Mouse (Mus musculus) small intestine, adult 2 months (tissue): Measurements from ENCODE around the gene Hoxa5. TPM values are rescaled to one million over a fixed set of nuclear protein-coding genes. Genes with fewer than 3 reads are reported as not detected.

Experiments
- H3K27ac ChIP-seq: fragments of 200-500 bp; 2 replicates; pipeline ENCODE4 v1.5.1; 2012; ENCODE audit warnings: low read depth, low read length, control low read depth, inconsistent platforms; ENCODE audit not compliant: insufficient read depth
- H3K27me3 ChIP-seq: fragments of 200-500 bp; 2 replicates; pipeline ENCODE4 v1.6.1; 2012; ENCODE audit warnings: mild to moderate bottlenecking, moderate library complexity, low read length, inconsistent platforms; ENCODE audit not compliant: control insufficient read depth, insufficient read depth
- H3K36me3 ChIP-seq: fragments of 200-500 bp; 2 replicates; pipeline ENCODE4 v1.6.1; 2012; ENCODE audit warnings: mild to moderate bottlenecking, low read length, control low read depth, inconsistent platforms; ENCODE audit not compliant: control insufficient read depth, insufficient read depth
- H3K4me1 ChIP-seq: fragments of 200-500 bp; 2 replicates; pipeline ENCODE4 v1.6.1; 2012; ENCODE audit warnings: low read length, inconsistent platforms, mixed read lengths; ENCODE audit not compliant: control insufficient read depth, insufficient read depth, insufficient read length
- H3K4me3 ChIP-seq: fragments of 200-500 bp; 2 replicates; pipeline ENCODE4 v1.5.1; 2012; ENCODE audit warnings: low read depth, mild to moderate bottlenecking, control low read depth, inconsistent platforms, low read length, moderate library complexity
- CTCF ChIP-seq: fragments of 200-500 bp; IDR thresholded peaks from 2 replicates; pipeline ENCODE4 v1.5.1; 2012; ENCODE audit warnings: low read depth, mild to moderate bottlenecking, control low read depth, inconsistent platforms, low read length, moderate library complexity, mixed read lengths; ENCODE audit not compliant: insufficient replicate concordance, insufficient read length; ENCODE audit errors: extremely low read depth
- POLR2A ChIP-seq: fragments of 200-500 bp; IDR thresholded peaks from 2 replicates; pipeline ENCODE4 v1.6.1; 2012; ENCODE audit warnings: low read depth, mild to moderate bottlenecking, control low read depth, inconsistent platforms, low read length, moderate library complexity
- WGBS: fragments of 180-500 bp; shearing (Covaris S2); methylation state at CpG from one replicate; pipeline ENCODE4 v1.1.7; 2018; 5-methylcytosine and 5-hydroxymethylcytosine counted together
- polyA plus RNA-seq: library from polyadenylated mRNA; depleted of rRNA; stranded (reverse); fragments of >200 nt; gene quantifications from 2 replicates; pipeline ENCODE4 v1.2.3, GENCODE M21; 2012

Hoxa5 gene
- polyA plus RNA-seq, 1 experiment, result 4.7 TPM

GRCm38 (mm10) chr6:52220003-52220864 is 15.8 kb upstream of the Hoxa5 start:
- Histone ChIP-seq H3K27ac (no peak overlapping the region), H3K36me3 (no peaks in the 10 kb centered on the region), H3K27me3 (peaks cover 84% of the 10 kb centered on the region), H3K4me1 (peaks cover 7% of the 10 kb centered on the region), H3K4me3 (no peak overlapping the region)
- TF ChIP-seq POLR2A (no peak), CTCF (no peak)
- 46% methylated on average over 32 of the region's 32 CpGs for WGBS

DNA sequence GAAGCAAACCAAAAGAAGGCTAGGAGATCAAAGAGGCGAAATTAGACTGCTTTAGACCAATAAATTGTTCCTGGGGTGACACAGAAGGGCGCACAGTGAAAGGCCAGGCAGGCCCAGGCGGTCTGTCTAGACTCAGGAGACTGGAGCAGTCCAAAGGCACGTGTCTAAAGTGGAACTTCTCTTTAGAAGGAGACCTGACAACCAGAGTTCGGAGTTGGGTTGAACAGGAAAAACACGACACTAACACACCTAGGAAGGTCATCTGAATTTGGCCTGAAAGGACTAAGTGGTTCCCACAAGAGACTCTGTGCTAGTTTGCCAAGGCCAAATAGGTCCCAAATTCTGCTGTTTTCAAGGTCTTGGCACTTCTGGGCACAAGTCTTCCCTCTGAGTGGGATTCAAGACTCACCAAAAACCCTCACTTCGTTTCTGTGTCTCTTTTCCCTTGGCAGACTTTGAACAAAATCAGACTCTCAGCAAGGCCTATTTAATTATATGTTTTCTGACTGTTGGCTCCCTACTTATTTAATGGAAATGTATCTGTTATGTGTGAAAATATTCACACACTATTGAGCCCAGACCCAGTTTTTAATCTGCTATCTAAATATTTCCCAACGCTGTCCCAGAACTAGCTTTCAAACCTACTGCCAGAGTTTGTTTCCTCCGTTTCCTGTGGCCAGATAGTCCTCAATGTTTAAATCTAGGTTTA is 15.0 kb upstream of the Hoxa5 start:
- H3K36me3 ChIP-seq, result no peaks in the 10 kb centered on the region
- H3K27ac ChIP-seq, result no peak overlapping the region
- H3K4me1 ChIP-seq, result peaks cover 7% of the 10 kb centered on the region
- H3K4me3 ChIP-seq, result no peak overlapping the region
- no peak for TF ChIP-seq POLR2A
- TF ChIP-seq CTCF, result no peak
- H3K27me3 ChIP-seq, result peaks cover 84% of the 10 kb centered on the region
- WGBS, result 58% methylated on average over 9 of the region's 9 CpGs

- TF ChIP-seq POLR2A (no peak), CTCF (no peak)
- no peaks in the 10 kb centered on the region for H3K36me3 ChIP-seq
- 27% methylated on average over 14 of the region's 14 CpGs for WGBS
- peaks cover 8% of the 10 kb centered on the region for H3K4me1 ChIP-seq
- H3K4me3 ChIP-seq, result no peak overlapping the region
- no peak overlapping the region for H3K27ac ChIP-seq
- H3K27me3 ChIP-seq, result peaks cover 82% of the 10 kb centered on the region
Observed at GRCm38 (mm10) chr6:52218643-52219215, 14.3 kb upstream of the Hoxa5 start.

GRCm38 (mm10) chr6:52217895-52218642 is 13.7 kb upstream of the Hoxa5 start:
- 17% methylated on average over 23 of the region's 23 CpGs for WGBS
- Histone ChIP-seq H3K27ac (no peak overlapping the region), H3K4me3 (peak overlapping the region; percentile 56), H3K27me3 (peaks cover 86% of the 10 kb centered on the region), H3K36me3 (no peaks in the 10 kb centered on the region), H3K4me1 (peaks cover 10% of the 10 kb centered on the region)
- TF ChIP-seq CTCF (no peak), POLR2A (no peak)

DNA sequence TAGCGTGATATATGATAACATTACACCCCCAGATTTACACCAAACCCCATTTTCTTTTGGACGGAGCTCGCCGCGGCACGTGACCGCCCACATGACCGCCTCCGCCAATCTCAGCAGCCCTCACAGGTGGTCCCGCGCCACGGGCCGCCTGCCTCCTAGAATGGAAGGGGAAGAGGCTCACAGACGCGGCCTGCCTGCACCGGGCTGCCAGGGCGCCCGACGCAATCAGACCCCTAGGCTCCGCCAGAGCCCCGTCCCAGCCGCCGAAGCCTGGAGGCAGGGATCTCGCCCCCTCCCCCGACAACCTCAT is 13.0 kb upstream of the Hoxa5 start:
- Histone ChIP-seq H3K4me3 (peak overlapping the region; percentile 56), H3K4me1 (peaks cover 16% of the 10 kb centered on the region), H3K27me3 (peaks cover 88% of the 10 kb centered on the region), H3K27ac (no peak overlapping the region), H3K36me3 (no peaks in the 10 kb centered on the region)
- TF ChIP-seq CTCF (no peak), POLR2A (peak; percentile 44)
- WGBS, result 2% methylated on average over 25 of the region's 25 CpGs

DNA sequence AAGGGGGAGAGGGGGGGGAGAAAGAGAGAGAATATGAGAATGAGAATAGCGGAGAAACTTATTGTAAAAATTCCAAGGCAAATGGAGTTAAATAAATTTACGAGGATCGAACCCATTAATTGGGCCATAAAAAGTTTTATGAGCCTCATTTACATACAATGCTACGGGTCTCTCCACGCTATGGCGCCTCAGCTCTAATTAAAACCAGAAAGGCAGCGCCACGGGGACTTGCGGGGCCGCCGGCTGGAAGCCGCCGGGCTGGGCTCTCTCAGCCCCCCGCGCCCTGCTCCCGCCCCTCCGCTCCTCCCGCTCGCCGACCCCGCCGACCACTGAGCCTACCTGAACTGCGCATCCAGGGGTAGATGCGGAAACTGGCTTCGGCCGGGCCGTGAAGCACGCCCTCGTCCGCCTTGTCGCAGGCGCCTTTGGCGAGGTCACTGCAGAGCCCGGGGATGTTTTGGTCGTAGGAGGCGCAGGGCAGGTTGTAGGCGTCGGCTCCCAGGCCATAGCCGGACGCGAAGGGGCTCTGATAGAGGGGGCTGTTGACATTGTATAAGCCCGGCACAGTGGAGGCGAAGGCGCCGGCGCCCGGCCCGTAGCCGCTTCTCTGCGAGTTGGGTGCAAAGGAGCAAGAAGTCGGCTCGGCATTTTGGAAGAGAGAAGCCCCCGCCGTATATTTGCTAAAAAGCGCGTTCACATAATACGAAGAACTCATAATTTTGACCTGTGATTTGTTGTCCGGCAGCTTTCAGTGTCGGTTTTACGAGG is 12.5 kb upstream of the Hoxa5 start:
- Histone ChIP-seq H3K4me1 (peaks cover 16% of the 10 kb centered on the region), H3K27ac (no peak overlapping the region), H3K36me3 (no peaks in the 10 kb centered on the region), H3K4me3 (peak overlapping the region; percentile 56), H3K27me3 (peaks cover 88% of the 10 kb centered on the region)
- 3% methylated on average over 60 of the region's 60 CpGs for WGBS
- TF ChIP-seq POLR2A (no peak), CTCF (no peak)
